Comparison of ENCODE assay signal across 16 mouse cellular contexts in the genomic region with DNA sequence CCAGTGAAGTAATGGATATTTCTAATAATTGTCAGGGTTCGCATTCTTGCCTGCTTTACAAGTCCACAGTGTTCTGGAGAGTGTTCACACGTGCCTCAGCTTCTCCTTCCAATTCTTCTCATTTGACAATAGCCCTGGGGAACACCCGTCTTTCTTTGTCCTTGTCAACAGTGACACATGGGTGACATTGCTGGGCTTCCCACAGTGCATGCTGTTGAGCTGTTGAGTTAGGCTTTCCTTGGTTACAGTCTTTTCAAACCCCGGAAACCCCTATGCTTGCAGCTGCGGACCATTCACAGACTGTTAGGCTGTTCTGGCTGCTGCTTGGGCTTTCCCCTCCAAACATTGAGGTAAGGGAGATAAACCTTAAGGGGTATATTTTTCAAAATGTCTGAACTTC.
"Had no signal": no experiment of that assay in that cellular context is flagged by ENCODE, and none has a peak within 500 bp of the region (broad histone marks: within the 10 kb centered on the region; RNA-seq: fewer than 3 reads in every experiment).

No protein-coding gene starts in this region.

- H3K27ac ChIP-seq: kidney, embryonic 15.5 days; left cerebral cortex, adult 2 months; liver, embryonic 13.5 days; macrophage; midbrain, embryonic 12.5 days; midbrain, embryonic 15.5 days; neural tube, embryonic 13.5 days; stomach, postnatal 0 days had no signal

- H3K4me1 ChIP-seq: liver, embryonic 13.5 days; midbrain, embryonic 12.5 days; midbrain, embryonic 15.5 days; neural tube, embryonic 13.5 days had no signal

- H3K9me3 ChIP-seq: kidney, embryonic 15.5 days; liver, embryonic 13.5 days; midbrain, embryonic 12.5 days; midbrain, embryonic 15.5 days; neural tube, embryonic 13.5 days had no signal

- H3K9ac ChIP-seq: kidney, embryonic 15.5 days; liver, embryonic 13.5 days; midbrain, embryonic 12.5 days; midbrain, embryonic 15.5 days; neural tube, embryonic 13.5 days had no signal

- H3K4me2 ChIP-seq: kidney, embryonic 15.5 days; liver, embryonic 13.5 days; midbrain, embryonic 12.5 days; midbrain, embryonic 15.5 days; neural tube, embryonic 13.5 days had no signal

- H3K36me3 ChIP-seq: kidney, embryonic 15.5 days; liver, embryonic 13.5 days; midbrain, embryonic 12.5 days; midbrain, embryonic 15.5 days; neural tube, embryonic 13.5 days had no signal

- DNase-seq: layer of hippocampus, postnatal 36 days; liver, embryonic 13.5 days; lung, adult 2 months; right cerebral cortex, adult 18-20 months; right cerebral cortex, postnatal 14 days; right cerebral cortex, postnatal 4 days; thymus, adult 2 months; thymus, postnatal 14 days; thymus, postnatal 4 days had no signal

- H3K4me3 ChIP-seq: kidney, embryonic 15.5 days; left cerebral cortex, adult 2 months; liver, embryonic 13.5 days; midbrain, embryonic 12.5 days; midbrain, embryonic 15.5 days; neural tube, embryonic 13.5 days had no signal

- ATAC-seq: midbrain, embryonic 15.5 days had no signal

- H3K27me3 ChIP-seq: liver, embryonic 13.5 days; midbrain, embryonic 12.5 days; midbrain, embryonic 15.5 days; neural tube, embryonic 13.5 days had no signal
